Mouse (Mus musculus): Measurements from ENCODE around the gene Plekhm1. TPM values are rescaled to one million over a fixed set of nuclear protein-coding genes. Genes with fewer than 3 reads are reported as not detected.
A peak's percentile ranks its signal among the peaks of the same experiment; 100 is the strongest.

The Plekhm1 gene
- polyA plus RNA-seq, 1 experiment, result 16.5 TPM

- H3K4me1 ChIP-seq (ENCODE audit: control insufficient read depth, insufficient read depth, low read length), result no peaks in the 10 kb centered on the region; the same call in 1 of the 2 replicates
- peak within 1 kb of the TSS; percentile 49 for H3K27ac ChIP-seq (ENCODE audit: insufficient read depth, low read length)
- H3K4me3 ChIP-seq (ENCODE audit: insufficient read depth, low read length), result peak within 1 kb of the TSS; percentile 53
- no peak for TF ChIP-seq POLR2A (IDR thresholded peaks at IDR 0.05; ENCODE audit: extremely low read depth, insufficient read depth, low read length)
- TF ChIP-seq CTCF (IDR thresholded peaks at IDR 0.05; ENCODE audit: extremely low read depth, insufficient read depth, low read length), result no peak
These were observed 49.0 kb downstream of the Plekhm1 start, which contains the start of gene Arhgap27 for GRCm38 (mm10) chr11:103363214-103364148. Gene Arhgap27, minus strand, starts transcription at chr11:103363692.

- Histone ChIP-seq H3K4me3 (ENCODE audit: insufficient read depth, low read length) (peak overlapping the region; percentile 53), H3K27ac (ENCODE audit: insufficient read depth, low read length) (peak overlapping the region; percentile 49), H3K4me1 (ENCODE audit: control insufficient read depth, insufficient read depth, low read length) (no peaks in the 10 kb centered on the region; the same call in 1 of the 2 replicates)
- TF ChIP-seq CTCF (IDR thresholded peaks at IDR 0.05; ENCODE audit: extremely low read depth, insufficient read depth, low read length) (no peak), POLR2A (IDR thresholded peaks at IDR 0.05; ENCODE audit: extremely low read depth, insufficient read depth, low read length) (no peak)
These were observed 49.8 kb downstream of the Plekhm1 start for GRCm38 (mm10) chr11:103362521-103363181.

GRCm38 (mm10) chr11:103362054-103362432, 50.4 kb downstream of the Plekhm1 start:
- Histone ChIP-seq H3K4me3 (ENCODE audit: insufficient read depth, low read length) (peak overlapping the region; percentile 53), H3K4me1 (ENCODE audit: control insufficient read depth, insufficient read depth, low read length) (no peaks in the 10 kb centered on the region; the same call in 1 of the 2 replicates), H3K27ac (ENCODE audit: insufficient read depth, low read length) (peak overlapping the region; percentile 49; the same call in 1 of the 2 replicates)
- TF ChIP-seq POLR2A (IDR thresholded peaks at IDR 0.05; ENCODE audit: extremely low read depth, insufficient read depth, low read length), result no peak
- no peak for TF ChIP-seq CTCF (IDR thresholded peaks at IDR 0.05; ENCODE audit: extremely low read depth, insufficient read depth, low read length)

- H3K4me1 ChIP-seq (ENCODE audit: control insufficient read depth, insufficient read depth, low read length), result no peaks in the 10 kb centered on the region; the same call in 1 of the 2 replicates
- H3K27ac ChIP-seq (ENCODE audit: insufficient read depth, low read length), result no peak overlapping the region
- no peak for TF ChIP-seq POLR2A (IDR thresholded peaks at IDR 0.05; ENCODE audit: extremely low read depth, insufficient read depth, low read length)
- TF ChIP-seq CTCF (IDR thresholded peaks at IDR 0.05; ENCODE audit: extremely low read depth, insufficient read depth, low read length), result no peak
- H3K4me3 ChIP-seq (ENCODE audit: insufficient read depth, low read length), result peak overlapping the region; percentile 53; the same call in 1 of the 2 replicates
These were observed 51.0 kb downstream of the Plekhm1 start for GRCm38 (mm10) chr11:103361396-103362053.

- Histone ChIP-seq H3K4me1 (ENCODE audit: control insufficient read depth, insufficient read depth, low read length) (no peaks in the 10 kb centered on the region; the same call in 1 of the 2 replicates), H3K4me3 (ENCODE audit: insufficient read depth, low read length) (peak overlapping the region; percentile 39), H3K27ac (ENCODE audit: insufficient read depth, low read length) (no peak overlapping the region)
- no peak for TF ChIP-seq CTCF (IDR thresholded peaks at IDR 0.05; ENCODE audit: extremely low read depth, insufficient read depth, low read length)
- TF ChIP-seq POLR2A (IDR thresholded peaks at IDR 0.05; ENCODE audit: extremely low read depth, insufficient read depth, low read length), result no peak
These were observed 51.8 kb downstream of the Plekhm1 start for GRCm38 (mm10) chr11:103360661-103361081.

- H3K4me3 ChIP-seq (ENCODE audit: insufficient read depth, low read length), result peak overlapping the region; percentile 39
- TF ChIP-seq CTCF (IDR thresholded peaks at IDR 0.05; ENCODE audit: extremely low read depth, insufficient read depth, low read length), result peak; percentile 34
- TF ChIP-seq POLR2A (IDR thresholded peaks at IDR 0.05; ENCODE audit: extremely low read depth, insufficient read depth, low read length), result no peak
- H3K27ac ChIP-seq (ENCODE audit: insufficient read depth, low read length), result no peak overlapping the region
- no peaks in the 10 kb centered on the region; the same call in 1 of the 2 replicates for H3K4me1 ChIP-seq (ENCODE audit: control insufficient read depth, insufficient read depth, low read length)
These were observed 52.4 kb downstream of the Plekhm1 start for GRCm38 (mm10) chr11:103359841-103360641.

GRCm38 (mm10) chr11:103359122-103359521, 53.4 kb downstream of the Plekhm1 start:
- H3K4me1 ChIP-seq (ENCODE audit: control insufficient read depth, insufficient read depth, low read length), result no peaks in the 10 kb centered on the region; the same call in 1 of the 2 replicates
- H3K4me3 ChIP-seq (ENCODE audit: insufficient read depth, low read length), result no peak overlapping the region
- TF ChIP-seq CTCF (IDR thresholded peaks at IDR 0.05; ENCODE audit: extremely low read depth, insufficient read depth, low read length), result peak; percentile 81
- no peak for TF ChIP-seq POLR2A (IDR thresholded peaks at IDR 0.05; ENCODE audit: extremely low read depth, insufficient read depth, low read length)

GRCm38 (mm10) chr11:103358316-103358715, 54.2 kb downstream of the Plekhm1 start:
- TF ChIP-seq CTCF (IDR thresholded peaks at IDR 0.05; ENCODE audit: extremely low read depth, insufficient read depth, low read length) (no peak), POLR2A (IDR thresholded peaks at IDR 0.05; ENCODE audit: extremely low read depth, insufficient read depth, low read length) (no peak)
- no peaks in the 10 kb centered on the region for H3K4me1 ChIP-seq (ENCODE audit: control insufficient read depth, insufficient read depth, low read length)

More at GRCm38 (mm10) chr11:103359122-103359521, 53.4 kb downstream of the Plekhm1 start:
- H3K27ac ChIP-seq (ENCODE audit: insufficient read depth, low read length), result no peak overlapping the region

More at GRCm38 (mm10) chr11:103358316-103358715, 54.2 kb downstream of the Plekhm1 start:
- H3K27ac ChIP-seq (ENCODE audit: insufficient read depth, low read length), result no peak overlapping the region
- no peak overlapping the region for H3K4me3 ChIP-seq (ENCODE audit: insufficient read depth, low read length)
